Mouse (Mus musculus) forebrain, postnatal 0 days (tissue): ENCODE results near the gene Efcab10. TPM values are rescaled to one million over a fixed set of nuclear protein-coding genes. Genes with fewer than 3 reads are reported as not detected.

Source experiments
- ATAC-seq: fragments of 200-750 bp; cut with Nextera tagmentation; 2 replicates; pipeline ENCODE4 v1.8.0; 2017; ENCODE audit warnings: mild to moderate bottlenecking, moderate library complexity
- DNase-seq: peaks from one replicate; pipeline ENCODE4 v3.0.0-alpha.2; 2015
- H3K27ac ChIP-seq: fragments of 300-500 bp; sonication (generic); 2 replicates; pipeline ENCODE4 v1.5.1; 2014; ENCODE audit warnings: low read depth, mild to moderate bottlenecking, antibody characterized with exemption, low read length, moderate library complexity, mixed read lengths
- H3K27me3 ChIP-seq: fragments of 300-500 bp; sonication (generic); 2 replicates; pipeline ENCODE4 v1.6.1; 2014; ENCODE audit warnings: mild to moderate bottlenecking, low read length, mixed read lengths; ENCODE audit not compliant: insufficient read depth
- H3K36me3 ChIP-seq: fragments of 300-500 bp; sonication (generic); 2 replicates; pipeline ENCODE4 v1.6.1; 2014; ENCODE audit warnings: mild to moderate bottlenecking, moderate library complexity; ENCODE audit not compliant: insufficient read depth
- H3K4me1 ChIP-seq: fragments of 300-500 bp; sonication (generic); 2 replicates; pipeline ENCODE4 v1.6.1; 2014; ENCODE audit warnings: antibody characterized with exemption; ENCODE audit not compliant: insufficient read depth
- H3K4me2 ChIP-seq: fragments of 300-500 bp; sonication (generic); 2 replicates; pipeline ENCODE4 v1.6.1; 2014; ENCODE audit warnings: low read depth, mild to moderate bottlenecking, moderate library complexity
- H3K4me3 ChIP-seq: fragments of 300-500 bp; sonication (generic); 2 replicates; pipeline ENCODE4 v1.5.1; 2014; ENCODE audit warnings: low read depth, low read length, mixed read lengths
- H3K9ac ChIP-seq: fragments of 300-500 bp; sonication (generic); 2 replicates; pipeline ENCODE4 v1.6.1; 2014; ENCODE audit warnings: mild to moderate bottlenecking
- H3K9me3 ChIP-seq: fragments of 300-500 bp; sonication (generic); 2 replicates; pipeline ENCODE4 v1.6.1; 2016; ENCODE audit warnings: low read length
- CTCF ChIP-seq: sonication (generic); IDR thresholded peaks from 2 replicates; pipeline ENCODE4 v1.5.1; 2016; ENCODE audit warnings: antibody characterized with exemption, control low read depth, low read depth
- WGBS: fragments of 180-500 bp; shearing (Covaris S2); extraction: QIAGEN DNeasy Blood & Tissue Kit; methylation state at CpG from one replicate; pipeline ENCODE4 v1.1.7; 2014; 5-methylcytosine and 5-hydroxymethylcytosine counted together
- polyA plus RNA-seq: library from polyadenylated mRNA; unstranded; fragments of >200 nt; fragmentation: Nextera tagmentation; extraction: Ambion mirVana; gene quantifications from 2 replicates; pipeline ENCODE4 v1.2.1, GENCODE M21; 2015
- total RNA-seq: library from RNA; depleted of rRNA; stranded (reverse); fragments of >200 nt; gene quantifications from 2 replicates; pipeline ENCODE4 v1.2.3, GENCODE M21; 2014; rRNA removed

The Efcab10 gene
- 2.8 and 3.3 TPM in 2 replicates for total RNA-seq
- polyA plus RNA-seq: 5.8 and 7.1 TPM in 2 replicates

DNA sequence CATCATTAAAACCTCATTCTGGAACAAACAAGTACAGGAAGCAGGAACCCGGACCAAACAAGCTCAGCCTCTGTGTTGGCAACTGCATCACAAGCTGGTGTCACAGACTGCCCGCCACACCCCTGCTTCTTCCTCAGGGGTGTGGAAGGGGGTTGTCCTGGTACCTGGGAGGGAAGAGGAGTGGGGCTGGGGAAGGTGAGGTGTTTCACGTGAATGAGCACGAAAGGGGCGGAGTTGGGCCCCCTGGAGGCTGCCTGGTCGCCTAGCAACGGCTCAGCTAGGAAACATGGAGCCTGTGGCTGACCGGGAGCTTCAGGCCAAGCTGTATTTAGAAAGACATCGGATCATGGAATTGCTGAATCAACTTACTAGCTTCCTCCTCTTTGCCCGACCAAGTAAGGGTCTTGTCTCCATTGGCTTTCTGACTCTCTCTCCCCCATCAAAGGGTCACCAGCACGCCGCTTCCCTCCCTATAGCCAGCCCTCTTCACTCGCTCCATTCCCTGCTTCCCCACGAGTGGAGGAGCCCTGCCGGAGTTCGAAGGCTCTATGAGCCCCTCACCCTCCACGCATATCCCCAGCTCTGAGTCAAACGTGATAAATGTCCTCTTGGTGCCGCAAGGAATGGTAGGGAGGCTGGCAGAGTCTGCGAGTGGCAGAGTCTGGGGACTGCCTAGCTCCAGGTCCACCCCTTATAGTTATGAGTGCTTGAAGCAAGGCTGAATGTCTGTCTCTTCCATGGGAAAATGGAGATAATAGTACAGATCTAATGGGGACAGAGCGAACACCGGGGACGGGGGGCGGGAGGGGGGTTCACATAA lies at the start of gene Efcab10:
Gene Efcab10 (plus strand): TSS at position 51 of the 820 bp plus-strand sequence.
- Histone ChIP-seq H3K4me3 (peak within 1 kb of the TSS; percentile 35), H3K4me2 (peak within 1 kb of the TSS; percentile 56), H3K27ac (peak within 1 kb of the TSS; percentile 71), H3K9me3 (no peaks in the 10 kb centered on the region), H3K4me1 (0 out of 2 replicates have a peak, but pooled peaks cover 6% of the 10 kb centered on the region), H3K9ac (peak within 1 kb of the TSS; percentile 55), H3K27me3 (no peaks in the 10 kb centered on the region), H3K36me3 (no peaks in the 10 kb centered on the region)
- ATAC-seq (peak; percentile 91), DNase-seq (peak; percentile 77)
- TF ChIP-seq CTCF: no peak; the same call in 1 of the 2 replicates
- 7% methylated on average over 24 of the region's 24 CpGs for WGBS

DNA sequence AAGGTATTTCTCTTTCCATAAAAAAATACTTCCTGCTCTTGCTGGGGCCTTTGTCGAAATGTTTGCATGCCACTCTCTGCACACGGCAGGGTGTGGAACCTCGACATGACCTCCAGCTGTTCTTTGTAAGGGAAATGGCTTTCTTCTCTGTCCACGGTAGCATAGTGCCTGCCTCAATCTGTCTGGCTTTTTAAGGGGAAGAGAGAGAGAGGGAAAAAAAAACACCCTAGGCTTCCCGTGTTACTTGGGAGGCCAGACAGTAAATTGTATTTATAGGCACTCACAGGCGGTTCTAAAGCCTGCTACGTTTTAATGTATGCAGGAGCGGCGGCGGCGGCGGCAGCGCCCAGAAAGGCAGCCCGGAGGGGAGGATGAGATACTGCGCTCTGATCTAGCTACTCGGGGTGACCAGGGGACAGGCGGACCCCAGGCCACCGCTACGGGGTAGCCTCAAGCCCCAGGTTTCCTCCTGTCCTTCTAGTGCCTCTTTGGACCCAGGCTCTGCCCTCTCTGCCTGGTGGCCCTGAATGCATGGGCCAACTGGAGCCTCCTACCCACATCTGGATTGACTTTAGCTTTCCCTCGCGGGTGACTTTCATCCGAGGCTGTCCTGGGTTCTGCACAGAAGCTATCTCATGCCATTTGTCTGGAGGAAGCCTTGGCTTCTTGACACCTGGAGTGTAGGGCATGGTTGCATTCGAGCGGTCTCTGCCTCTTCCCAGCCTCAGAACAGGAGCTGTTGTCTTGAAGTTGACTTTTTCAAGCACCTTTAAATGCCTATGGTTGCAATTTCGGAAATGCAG lies 49.5 kb upstream of the Efcab10 start:
- Histone ChIP-seq H3K4me3 (peak overlapping the region; percentile 18), H3K9me3 (no peaks in the 10 kb centered on the region), H3K27me3 (no peaks in the 10 kb centered on the region), H3K4me2 (peak overlapping the region; percentile 48), H3K36me3 (no peaks in the 10 kb centered on the region; the same call in 1 of the 2 replicates), H3K27ac (peak overlapping the region; percentile 76), H3K9ac (peak overlapping the region; percentile 49), H3K4me1 (peaks cover 25% of the 10 kb centered on the region)
- no peak for TF ChIP-seq CTCF
- 12% methylated on average over 25 of the region's 25 CpGs for WGBS
- DNase-seq (peak; percentile 71), ATAC-seq (peak; percentile 44)

DNA sequence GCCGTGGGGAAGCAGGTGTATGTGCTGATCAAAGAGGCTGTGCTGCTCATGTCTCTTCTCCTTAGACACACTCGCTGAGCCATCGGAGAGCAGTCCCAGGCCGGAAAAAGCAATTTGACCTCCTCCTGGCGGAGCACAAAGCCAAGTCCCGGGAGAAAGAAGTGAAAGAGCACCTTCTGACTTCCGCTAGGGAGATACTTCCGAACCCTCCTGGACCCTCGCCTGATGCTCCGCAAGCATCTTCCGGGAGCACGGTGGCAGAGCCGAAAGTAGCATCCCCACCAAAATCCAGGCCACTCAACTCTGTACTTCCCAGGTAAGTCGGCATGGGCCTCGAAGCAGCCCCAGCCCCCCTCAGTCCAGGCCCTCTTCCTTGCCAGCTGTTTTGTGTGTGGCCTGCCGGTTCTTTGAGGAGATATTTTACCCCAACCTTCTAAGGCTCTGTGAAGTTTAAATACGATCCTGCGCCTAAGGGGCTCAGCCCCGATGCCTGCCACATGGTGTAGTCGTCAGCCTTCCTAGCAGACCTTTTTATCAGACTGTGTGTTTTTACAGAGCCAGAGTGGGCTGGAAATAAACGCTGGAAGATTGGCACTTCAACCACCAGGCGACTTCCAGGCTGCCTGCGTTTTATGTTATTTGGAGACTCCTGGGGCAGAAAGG lies 48.8 kb upstream of the Efcab10 start:
- WGBS: 43% methylated on average over 23 of the region's 23 CpGs
- peak overlapping the region; percentile 48 for H3K4me2 ChIP-seq
- no peaks in the 10 kb centered on the region; the same call in 1 of the 2 replicates for H3K36me3 ChIP-seq
- ATAC-seq (no peak), DNase-seq (no peak)
- 0 out of 2 replicates have a peak overlapping the region, but pooled peaks have one; percentile 76 for H3K27ac ChIP-seq
- H3K4me3 ChIP-seq: peak overlapping the region; percentile 7; the same call in 1 of the 2 replicates
- H3K9me3 ChIP-seq: no peaks in the 10 kb centered on the region
- H3K9ac ChIP-seq: peak overlapping the region; percentile 49
- peaks cover 22% of the 10 kb centered on the region for H3K4me1 ChIP-seq
- no peak for TF ChIP-seq CTCF
- H3K27me3 ChIP-seq: no peaks in the 10 kb centered on the region

DNA sequence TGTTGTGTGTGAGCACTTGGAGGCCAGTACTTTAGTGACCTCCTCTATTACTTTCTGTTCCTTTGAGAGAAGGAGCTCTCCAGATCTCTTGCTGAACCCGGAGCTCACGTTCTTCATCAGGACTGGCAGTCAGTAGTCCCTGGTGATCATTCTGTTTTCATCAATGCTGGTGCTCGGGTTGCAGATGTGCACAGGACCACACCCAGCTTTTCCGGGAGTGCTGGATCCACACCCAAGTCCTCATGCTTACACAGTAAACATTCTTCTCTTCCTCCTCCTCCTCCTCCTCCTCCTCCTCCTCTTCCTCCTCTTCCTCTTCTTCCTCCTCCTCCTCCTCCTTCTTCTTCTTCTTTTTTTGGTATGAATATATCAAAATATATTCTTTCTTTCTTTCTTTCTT lies 42.0 kb upstream of the Efcab10 start:
- Histone ChIP-seq H3K4me1 (no peaks in the 10 kb centered on the region), H3K27me3 (no peaks in the 10 kb centered on the region), H3K4me2 (no peak overlapping the region), H3K4me3 (no peak overlapping the region), H3K27ac (no peak overlapping the region), H3K9me3 (no peaks in the 10 kb centered on the region), H3K9ac (no peak overlapping the region), H3K36me3 (peaks cover 4% of the 10 kb centered on the region; the same call in 1 of the 2 replicates)
- DNase-seq (no peak), ATAC-seq (no peak)
- 86% methylated on average over 4 of the region's 4 CpGs for WGBS
- TF ChIP-seq CTCF: no peak

DNA sequence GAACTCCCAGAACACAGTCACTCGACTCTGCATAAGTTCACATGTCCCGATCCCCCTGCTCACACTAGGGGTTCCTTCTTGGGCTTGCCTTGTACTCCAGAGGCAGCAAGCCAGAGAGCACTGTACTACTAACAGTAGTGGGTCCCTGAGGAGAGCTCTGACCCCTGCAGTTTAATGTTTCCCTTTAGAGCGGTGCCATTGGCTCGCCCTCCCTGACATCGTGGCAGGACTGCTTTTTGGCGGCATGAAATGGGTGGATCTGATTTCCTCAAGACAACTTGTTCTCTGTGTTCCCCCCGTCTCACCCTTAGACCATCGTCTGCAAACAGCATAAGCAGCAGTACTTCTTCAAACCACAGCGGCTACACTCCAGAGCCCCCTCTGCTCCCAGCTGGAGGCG lies 36.3 kb upstream of the Efcab10 start:
- Histone ChIP-seq H3K27me3 (no peaks in the 10 kb centered on the region), H3K9ac (no peak overlapping the region), H3K27ac (no peak overlapping the region), H3K4me3 (no peak overlapping the region), H3K4me2 (no peak overlapping the region), H3K4me1 (0 out of 2 replicates have a peak, but pooled peaks cover 5% of the 10 kb centered on the region), H3K36me3 (peaks cover 9% of the 10 kb centered on the region; the same call in 1 of the 2 replicates), H3K9me3 (no peaks in the 10 kb centered on the region)
- ATAC-seq (no peak), DNase-seq (no peak)
- no peak for TF ChIP-seq CTCF
- 94% methylated on average over 10 of the region's 10 CpGs for WGBS

DNA sequence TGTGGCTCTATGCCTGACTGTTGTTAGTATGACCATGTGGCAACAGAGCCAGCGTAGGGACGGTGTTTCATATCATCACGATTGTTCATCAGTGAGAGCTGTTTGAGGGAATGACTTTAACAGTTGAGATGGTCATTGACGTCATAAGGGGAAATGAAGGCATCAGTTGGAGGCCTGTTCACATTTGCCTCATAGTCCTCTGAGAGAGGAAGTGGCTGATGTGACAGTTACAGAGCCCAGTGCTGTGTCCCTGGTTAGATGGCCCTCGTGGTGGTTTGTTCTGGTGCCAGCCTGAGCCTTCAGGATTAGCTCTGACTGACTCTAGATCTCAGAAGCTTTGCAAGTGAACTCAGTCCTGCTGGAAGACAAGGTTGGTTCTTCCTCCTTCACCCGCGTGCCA lies 35.4 kb upstream of the Efcab10 start:
- WGBS: 92% methylated on average over 7 of the region's 7 CpGs

More for the DNA sequence above, 35.4 kb upstream of the Efcab10 start:
- 0 out of 2 replicates have a peak, but pooled peaks cover 5% of the 10 kb centered on the region for H3K4me1 ChIP-seq
- no peak overlapping the region for H3K4me2 ChIP-seq
- no peaks in the 10 kb centered on the region for H3K9me3 ChIP-seq
- H3K27me3 ChIP-seq: no peaks in the 10 kb centered on the region
- ATAC-seq (no peak), DNase-seq (no peak)
- no peak overlapping the region for H3K9ac ChIP-seq
- no peak for TF ChIP-seq CTCF
- H3K36me3 ChIP-seq: peaks cover 8% of the 10 kb centered on the region; the same call in 1 of the 2 replicates
- no peak overlapping the region for H3K4me3 ChIP-seq
- H3K27ac ChIP-seq: no peak overlapping the region
